Mouse (Mus musculus): Measurements from ENCODE around the gene Gngt2. TPM values are rescaled to one million over a fixed set of nuclear protein-coding genes. Genes with fewer than 3 reads are reported as not detected.

The Gngt2 gene
- 0.41 and 0.49 TPM in 2 replicates for polyA plus RNA-seq (2012; rRNA removed)

- no peaks in the 10 kb centered on the region for H3K27me3 ChIP-seq (ENCODE audit: control insufficient read depth, insufficient read depth, low read length)
- peaks cover 3% of the 10 kb centered on the region for H3K4me1 ChIP-seq (ENCODE audit: control insufficient read depth, insufficient read depth, low read length)
- H3K36me3 ChIP-seq (ENCODE audit: control insufficient read depth, insufficient read depth, low read length) = no peaks in the 10 kb centered on the region
- H3K4me3 ChIP-seq (ENCODE audit: control insufficient read depth, low read depth, low read length) = no peak within 1 kb of the TSS
- H3K27ac ChIP-seq (ENCODE audit: control insufficient read depth, insufficient read depth, low read depth, low read length) = no peak within 1 kb of the TSS
- TF ChIP-seq CTCF (IDR thresholded peaks at IDR 0.05; ENCODE audit: control insufficient read depth, insufficient read depth, insufficient replicate concordance, low read depth, low read length) = no peak
- TF ChIP-seq POLR2A (IDR thresholded peaks at IDR 0.05; ENCODE audit: control insufficient read depth, low read depth, low read length) = no peak
Measured at GRCm38 (mm10) chr11:95837059-95837458, at the start of gene Gngt2. TSS of gene Gngt2 (plus strand) at chr11:95837216.

GRCm38 (mm10) chr11:95789451-95789891 lies 47.5 kb upstream of the Gngt2 start:
- Histone ChIP-seq H3K4me1 (ENCODE audit: control insufficient read depth, insufficient read depth, low read length) (no peaks in the 10 kb centered on the region; the same call in 1 of the 2 replicates), H3K27ac (ENCODE audit: control insufficient read depth, insufficient read depth, low read depth, low read length) (no peak overlapping the region), H3K36me3 (ENCODE audit: control insufficient read depth, insufficient read depth, low read length) (no peaks in the 10 kb centered on the region), H3K27me3 (ENCODE audit: control insufficient read depth, insufficient read depth, low read length) (no peaks in the 10 kb centered on the region), H3K4me3 (ENCODE audit: control insufficient read depth, low read depth, low read length) (no peak overlapping the region)
- TF ChIP-seq CTCF (IDR thresholded peaks at IDR 0.05; ENCODE audit: control insufficient read depth, insufficient read depth, insufficient replicate concordance, low read depth, low read length) = no peak
- TF ChIP-seq POLR2A (IDR thresholded peaks at IDR 0.05; ENCODE audit: control insufficient read depth, low read depth, low read length) = no peak

- Histone ChIP-seq H3K36me3 (ENCODE audit: control insufficient read depth, insufficient read depth, low read length) (no peaks in the 10 kb centered on the region), H3K27ac (ENCODE audit: control insufficient read depth, insufficient read depth, low read depth, low read length) (no peak overlapping the region), H3K4me3 (ENCODE audit: control insufficient read depth, low read depth, low read length) (no peak overlapping the region), H3K27me3 (ENCODE audit: control insufficient read depth, insufficient read depth, low read length) (no peaks in the 10 kb centered on the region), H3K4me1 (ENCODE audit: control insufficient read depth, insufficient read depth, low read length) (peaks cover 7% of the 10 kb centered on the region)
- no peak for TF ChIP-seq POLR2A (IDR thresholded peaks at IDR 0.05; ENCODE audit: control insufficient read depth, low read depth, low read length)
- TF ChIP-seq CTCF (IDR thresholded peaks at IDR 0.05; ENCODE audit: control insufficient read depth, insufficient read depth, insufficient replicate concordance, low read depth, low read length) = no peak
Measured at GRCm38 (mm10) chr11:95791787-95792186, 45.2 kb upstream of the Gngt2 start.

GRCm38 (mm10) chr11:95792950-95793509 lies 44.0 kb upstream of the Gngt2 start:
- no peak for TF ChIP-seq POLR2A (IDR thresholded peaks at IDR 0.05; ENCODE audit: control insufficient read depth, low read depth, low read length)
- no peak for TF ChIP-seq CTCF (IDR thresholded peaks at IDR 0.05; ENCODE audit: control insufficient read depth, insufficient read depth, insufficient replicate concordance, low read depth, low read length)
- no peaks in the 10 kb centered on the region for H3K27me3 ChIP-seq (ENCODE audit: control insufficient read depth, insufficient read depth, low read length)
- no peaks in the 10 kb centered on the region for H3K36me3 ChIP-seq (ENCODE audit: control insufficient read depth, insufficient read depth, low read length)
- no peak overlapping the region for H3K27ac ChIP-seq (ENCODE audit: control insufficient read depth, insufficient read depth, low read depth, low read length)
- peaks cover 9% of the 10 kb centered on the region for H3K4me1 ChIP-seq (ENCODE audit: control insufficient read depth, insufficient read depth, low read length)
- no peak overlapping the region for H3K4me3 ChIP-seq (ENCODE audit: control insufficient read depth, low read depth, low read length)

GRCm38 (mm10) chr11:95794201-95794600 lies 42.8 kb upstream of the Gngt2 start:
- Histone ChIP-seq H3K27ac (ENCODE audit: control insufficient read depth, insufficient read depth, low read depth, low read length) (no peak overlapping the region), H3K4me1 (ENCODE audit: control insufficient read depth, insufficient read depth, low read length) (peaks cover 9% of the 10 kb centered on the region), H3K36me3 (ENCODE audit: control insufficient read depth, insufficient read depth, low read length) (no peaks in the 10 kb centered on the region), H3K4me3 (ENCODE audit: control insufficient read depth, low read depth, low read length) (no peak overlapping the region), H3K27me3 (ENCODE audit: control insufficient read depth, insufficient read depth, low read length) (no peaks in the 10 kb centered on the region)
- TF ChIP-seq CTCF (IDR thresholded peaks at IDR 0.05; ENCODE audit: control insufficient read depth, insufficient read depth, insufficient replicate concordance, low read depth, low read length) (no peak), POLR2A (IDR thresholded peaks at IDR 0.05; ENCODE audit: control insufficient read depth, low read depth, low read length) (no peak)

GRCm38 (mm10) chr11:95795582-95795981 lies 41.4 kb upstream of the Gngt2 start:
- H3K4me3 ChIP-seq (ENCODE audit: control insufficient read depth, low read depth, low read length) = no peak overlapping the region
- no peak overlapping the region for H3K27ac ChIP-seq (ENCODE audit: control insufficient read depth, insufficient read depth, low read depth, low read length)
- no peak for TF ChIP-seq CTCF (IDR thresholded peaks at IDR 0.05; ENCODE audit: control insufficient read depth, insufficient read depth, insufficient replicate concordance, low read depth, low read length)
- TF ChIP-seq POLR2A (IDR thresholded peaks at IDR 0.05; ENCODE audit: control insufficient read depth, low read depth, low read length) = no peak
- no peaks in the 10 kb centered on the region for H3K36me3 ChIP-seq (ENCODE audit: control insufficient read depth, insufficient read depth, low read length)
- H3K27me3 ChIP-seq (ENCODE audit: control insufficient read depth, insufficient read depth, low read length) = no peaks in the 10 kb centered on the region
- peaks cover 9% of the 10 kb centered on the region for H3K4me1 ChIP-seq (ENCODE audit: control insufficient read depth, insufficient read depth, low read length)

GRCm38 (mm10) chr11:95805010-95805409 lies 32.0 kb upstream of the Gngt2 start:
- Histone ChIP-seq H3K4me1 (ENCODE audit: control insufficient read depth, insufficient read depth, low read length) (no peaks in the 10 kb centered on the region), H3K27ac (ENCODE audit: control insufficient read depth, insufficient read depth, low read depth, low read length) (no peak overlapping the region), H3K36me3 (ENCODE audit: control insufficient read depth, insufficient read depth, low read length) (no peaks in the 10 kb centered on the region), H3K4me3 (ENCODE audit: control insufficient read depth, low read depth, low read length) (no peak overlapping the region), H3K27me3 (ENCODE audit: control insufficient read depth, insufficient read depth, low read length) (no peaks in the 10 kb centered on the region)
- TF ChIP-seq POLR2A (IDR thresholded peaks at IDR 0.05; ENCODE audit: control insufficient read depth, low read depth, low read length) (no peak), CTCF (IDR thresholded peaks at IDR 0.05; ENCODE audit: control insufficient read depth, insufficient read depth, insufficient replicate concordance, low read depth, low read length) (no peak)

All from testis, adult 2 months (tissue).